Mouse (Mus musculus): ENCODE measurements at regions not wholly inside any gene's neighbourhood (a gene's known extent, or its start where the extent isn't known, plus 50 kb on each side); places are given as distances from the start of the nearest gene placed in this dataset.
"Not testable (repeated sequence)": the region's sequence is repeated elsewhere in the genome, so short reads cannot be mapped to it uniquely, and the experiment has no call there.

GRCm38 (mm10) chr7:60293556-60293955 is 153.5 kb upstream of the Snrpn start:
- CTCF ChIA-PET: no interaction called here
- DNase-seq (ENCODE audit: low read depth, low spot score): no peak
- in situ Hi-C loops (cut with MboI; ENCODE audit: low pct_unique_long_range_greater_than_20kb): no loop called here
- POLR2A ChIA-PET: no interaction called here
- TF ChIP-seq CTCF (IDR thresholded peaks at IDR 0.05): no peak
- no peak for ATAC-seq
- no peaks in the 10 kb centered on the region for H3K27me3 ChIP-seq

- POLR2A ChIA-PET; DNase-seq (ENCODE audit: low read depth, low spot score); in situ Hi-C loops (cut with MboI; ENCODE audit: low pct_unique_long_range_greater_than_20kb); ATAC-seq; CTCF ChIA-PET; H3K27me3 ChIP-seq: not testable (repeated sequence)
These were observed 104.3 kb upstream of the Snrpn start for GRCm38 (mm10) chr7:60244187-60244866.

- POLR2A ChIA-PET; H3K27me3 ChIP-seq; in situ Hi-C loops (cut with MboI; ENCODE audit: low pct_unique_long_range_greater_than_20kb); ATAC-seq; DNase-seq (ENCODE audit: low read depth, low spot score); CTCF ChIA-PET: not testable (repeated sequence)
These were observed 103.7 kb upstream of the Snrpn start for GRCm38 (mm10) chr7:60243746-60244145.

- DNase-seq (ENCODE audit: low read depth, low spot score); CTCF ChIA-PET: not testable (repeated sequence)
These were observed 98.7 kb upstream of the Snrpn start for GRCm38 (mm10) chr7:60238595-60239195.

GRCm38 (mm10) chr7:60216358-60217273 is 76.6 kb upstream of the Snrpn start:
- CTCF ChIA-PET; in situ Hi-C loops (cut with MboI; ENCODE audit: low pct_unique_long_range_greater_than_20kb); POLR2A ChIA-PET; DNase-seq (ENCODE audit: low read depth, low spot score); ATAC-seq; H3K27me3 ChIP-seq: not testable (repeated sequence)

More at GRCm38 (mm10) chr7:60238595-60239195, 98.7 kb upstream of the Snrpn start:
- H3K27me3 ChIP-seq, ATAC-seq, POLR2A ChIA-PET: not testable (repeated sequence)
- in situ Hi-C loops (cut with MboI; ENCODE audit: low pct_unique_long_range_greater_than_20kb): loop anchor here (10.0 kb wide), 1 partner anchor 486 kb away; no protein-coding TSS in a partner anchor

All from Patski (cell line).